Mouse (Mus musculus): ENCODE measurements around the gene Stat1. TPM values are rescaled to one million over a fixed set of nuclear protein-coding genes. Genes with fewer than 3 reads are reported as not detected.

Stat1 gene
- polyA plus RNA-seq (2012; fragmentation: generic; extraction: Trizol): 10 to 100 TPM in 1 of 2 experiments, 1 to 10 TPM in 1; 1.4 to 17.4 TPM

DNA sequence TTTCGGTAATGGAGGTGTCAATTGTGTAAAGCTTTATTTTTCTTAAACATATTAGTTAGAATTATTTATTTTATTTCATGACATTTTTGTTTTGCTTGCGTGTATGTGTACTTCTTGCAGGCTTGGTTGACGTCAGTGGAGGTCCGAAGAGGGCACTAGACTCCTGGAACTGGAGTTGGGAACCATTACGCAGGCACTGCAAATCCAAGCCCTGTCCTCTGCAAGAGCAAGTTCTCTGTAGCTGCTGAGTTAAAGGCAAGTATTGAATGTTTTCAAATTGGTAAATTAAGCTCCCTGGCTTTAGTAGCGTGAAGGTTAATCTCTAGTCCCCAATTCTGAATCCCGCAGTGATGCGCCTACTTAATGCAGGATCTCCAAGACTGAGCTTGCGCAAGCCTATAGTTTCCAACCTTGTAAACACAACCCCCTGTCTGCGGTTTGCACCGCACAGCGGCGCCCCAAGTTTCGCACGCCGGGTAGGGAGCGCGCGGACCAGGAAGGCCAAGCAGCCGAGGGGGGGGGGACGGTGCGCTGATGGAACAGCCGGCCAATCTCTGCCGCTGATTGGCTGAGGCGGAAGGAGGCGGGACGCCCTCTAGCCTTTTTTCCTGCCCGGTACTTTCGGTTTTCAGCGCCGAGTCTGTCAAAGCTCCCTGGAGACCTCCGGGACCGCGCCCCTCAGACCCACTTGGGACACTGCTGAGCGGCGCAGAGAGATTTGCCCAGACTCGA lies at the start of gene Stat1:
Gene Stat1 (plus strand): TSS at position 581 of the 732 bp plus-strand sequence.

Other genes with a start within 250 kb of the Stat1 start
- 1 to 10 TPM in 1 of 2 experiments, under 1 TPM in 1; 0.63 to 5.9 TPM for gene Myo1b, start 203.4 kb upstream of the Stat1 start, polyA plus RNA-seq (2012; fragmentation: generic; extraction: Trizol)
- gene Stat4, start 132.3 kb upstream of the Stat1 start, polyA plus RNA-seq (2012; fragmentation: generic; extraction: Trizol): not detected
- gene Gls, start 113.8 kb downstream of the Stat1 start, polyA plus RNA-seq (2012; fragmentation: generic; extraction: Trizol): 1 to 10 TPM; 1.0 to 7.0 TPM

All from C3H10T1/2 (cell line).